Mouse (Mus musculus): ENCODE data around the gene Zfp597. TPM values are rescaled to one million over a fixed set of nuclear protein-coding genes. Genes with fewer than 3 reads are reported as not detected.

Gene Zfp597
- total RNA-seq (2022): 10 to 100 TPM; 26.0 to 29.7 (median 27.4) TPM

GRCm38 (mm10) chr16:3884201-3885064 lies at the start of gene Zfp597, which contains the start of gene Gm20695:
TSS of gene Zfp597 (minus strand) at chr16:3884561.
TSS of gene Gm20695 (plus strand) at chr16:3884648.
- DNase-seq (ENCODE audit: low spot score in 2 of 2): peak; percentile 82 to 94

DNA sequence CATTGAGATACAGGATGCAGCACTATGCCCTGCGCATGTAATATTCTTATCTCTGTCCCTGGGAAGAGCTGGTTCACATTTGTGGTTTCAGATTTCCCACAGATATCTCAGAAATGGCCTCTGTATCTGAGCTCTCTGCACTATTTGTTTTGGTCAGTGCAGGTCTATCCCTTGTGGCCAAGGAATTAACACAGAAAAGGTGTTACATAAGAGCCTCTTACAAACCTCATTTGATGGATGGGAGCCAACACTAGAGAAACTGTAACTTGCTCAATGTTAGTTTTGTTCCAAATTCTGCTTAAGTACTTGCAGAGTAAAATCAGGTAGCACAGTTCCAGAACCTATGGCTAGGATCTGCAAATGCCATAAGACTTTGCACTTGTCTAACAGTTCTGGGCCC lies 49.7 kb upstream of the Zfp597 start:
- no peak for DNase-seq (ENCODE audit: low spot score in 2 of 2)

DNA sequence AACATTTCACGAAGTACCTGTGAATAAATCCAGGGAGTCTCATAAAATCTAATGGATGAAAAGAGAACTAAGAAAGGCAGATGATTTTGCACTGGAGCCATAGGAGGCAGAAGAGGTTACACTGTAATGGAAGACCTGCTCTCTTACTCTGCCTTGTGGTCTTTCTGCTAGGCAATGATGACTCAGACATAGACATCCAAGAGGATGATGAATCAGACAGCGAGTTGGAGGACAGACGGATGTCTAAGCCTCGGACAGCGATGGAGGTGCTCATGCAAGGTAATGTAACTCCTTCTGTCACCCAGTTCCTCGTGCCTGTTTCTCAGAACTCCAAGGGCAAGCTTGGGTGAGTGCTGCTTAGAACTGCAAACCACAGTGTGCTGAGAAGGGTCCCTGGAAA lies 49.2 kb upstream of the Zfp597 start:
- DNase-seq (ENCODE audit: low spot score in 2 of 2): no peak

- no peak for DNase-seq (ENCODE audit: low spot score in 2 of 2)
These were observed 44.8 kb upstream of the Zfp597 start for GRCm38 (mm10) chr16:3929151-3929550.

DNA sequence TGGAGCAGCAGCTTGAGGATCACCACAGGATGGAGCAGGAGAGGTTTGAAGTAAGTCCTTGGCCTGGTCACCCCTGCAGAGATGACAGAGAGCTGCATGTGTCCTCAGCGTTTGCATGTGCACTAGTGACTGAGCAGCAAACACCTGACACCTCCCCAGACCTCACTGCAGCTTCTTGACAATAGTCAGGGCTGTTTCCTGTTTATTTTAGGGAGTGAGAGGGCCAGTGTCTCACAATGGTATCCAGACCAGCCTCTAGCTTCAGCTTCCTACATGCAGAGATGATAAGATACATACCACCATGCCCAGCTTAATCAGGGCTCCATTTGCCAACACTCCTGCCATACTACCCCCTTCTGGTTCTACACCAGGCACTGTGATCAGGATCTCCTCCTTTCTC lies 44.2 kb upstream of the Zfp597 start:
- DNase-seq (ENCODE audit: low spot score in 2 of 2): no peak

GRCm38 (mm10) chr16:3923966-3924365 lies 39.6 kb upstream of the Zfp597 start:
- DNase-seq (ENCODE audit: low spot score in 2 of 2): no peak

DNA sequence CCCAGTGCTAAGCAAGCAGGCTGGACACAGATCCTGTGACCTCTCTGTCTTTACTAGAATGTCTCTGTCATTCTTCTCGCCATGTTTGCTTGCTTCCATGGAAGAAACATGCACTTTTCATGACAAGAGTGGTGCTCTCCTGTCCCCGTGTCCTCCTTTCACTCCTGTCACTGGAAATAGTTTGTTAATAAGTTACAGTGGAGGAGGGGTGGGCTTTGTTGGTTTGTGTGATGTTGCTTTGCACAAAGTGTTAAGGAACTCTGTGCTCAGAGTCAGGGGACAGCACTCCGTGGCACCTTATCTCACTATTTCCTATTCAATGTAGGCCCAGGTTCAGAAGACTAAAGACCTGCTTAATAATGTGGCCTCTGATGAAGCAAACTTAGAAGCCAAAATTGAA lies 39.2 kb upstream of the Zfp597 start:
- DNase-seq (ENCODE audit: low spot score in 2 of 2): no peak

GRCm38 (mm10) chr16:3920756-3921155 lies 36.4 kb upstream of the Zfp597 start:
- DNase-seq (ENCODE audit: low spot score in 2 of 2): no peak

GRCm38 (mm10) chr16:3909118-3909517 lies 24.8 kb upstream of the Zfp597 start:
- no peak for DNase-seq (ENCODE audit: low spot score in 2 of 2)

GRCm38 (mm10) chr16:3908537-3909111 lies 24.3 kb upstream of the Zfp597 start, which contains the start of the genes 1700037C18Rik and Cluap1:
TSS of gene 1700037C18Rik (minus strand) at chr16:3908689.
TSS of gene Cluap1 (plus strand) at chr16:3908801.
- peak; percentile 87 to 94 for DNase-seq (ENCODE audit: low spot score in 2 of 2)

- no peak for DNase-seq (ENCODE audit: low spot score in 2 of 2)
These were observed 23.1 kb upstream of the Zfp597 start for GRCm38 (mm10) chr16:3907471-3907870.

DNA sequence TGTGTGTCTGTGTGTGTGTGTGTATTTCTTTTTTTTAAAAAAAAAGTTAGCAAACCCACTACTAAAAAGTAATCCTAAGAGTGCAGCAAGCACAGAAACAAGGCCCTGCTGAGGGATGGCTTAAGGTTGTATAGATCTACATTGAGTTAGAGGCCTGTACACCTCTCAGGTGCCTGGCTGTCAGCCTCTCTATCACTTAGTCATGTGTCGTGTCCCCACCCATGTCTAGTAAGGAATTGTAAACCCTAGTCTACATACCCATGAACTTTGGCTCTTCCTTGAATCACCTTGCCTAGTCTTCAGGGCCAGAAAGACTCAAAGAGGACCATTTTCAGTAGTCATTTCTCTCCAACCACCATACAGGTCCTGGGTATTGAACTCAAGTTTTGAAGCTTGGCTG lies 12.2 kb upstream of the Zfp597 start:
- no peak for DNase-seq (ENCODE audit: low spot score in 2 of 2)

DNA sequence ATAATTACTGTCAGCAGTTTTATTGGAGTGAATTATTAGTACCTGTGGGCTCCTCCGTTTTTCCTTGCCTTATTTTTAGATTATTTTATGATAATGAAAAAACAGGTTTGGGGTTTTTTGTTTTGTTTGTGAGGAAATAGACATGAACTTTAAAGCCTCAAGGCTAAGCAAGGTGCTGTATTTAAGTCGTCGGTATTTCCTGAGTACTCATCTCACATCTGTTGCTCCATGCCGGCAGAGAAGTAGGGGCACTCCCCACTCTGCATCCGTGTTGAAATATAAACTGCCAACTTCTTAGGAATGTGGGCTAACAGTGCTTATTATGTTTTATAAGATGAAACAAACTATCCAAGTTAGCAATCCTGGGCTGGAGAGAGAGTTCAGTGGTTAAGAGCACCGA lies 11.7 kb upstream of the Zfp597 start:
- no peak for DNase-seq (ENCODE audit: low spot score in 2 of 2)

DNA sequence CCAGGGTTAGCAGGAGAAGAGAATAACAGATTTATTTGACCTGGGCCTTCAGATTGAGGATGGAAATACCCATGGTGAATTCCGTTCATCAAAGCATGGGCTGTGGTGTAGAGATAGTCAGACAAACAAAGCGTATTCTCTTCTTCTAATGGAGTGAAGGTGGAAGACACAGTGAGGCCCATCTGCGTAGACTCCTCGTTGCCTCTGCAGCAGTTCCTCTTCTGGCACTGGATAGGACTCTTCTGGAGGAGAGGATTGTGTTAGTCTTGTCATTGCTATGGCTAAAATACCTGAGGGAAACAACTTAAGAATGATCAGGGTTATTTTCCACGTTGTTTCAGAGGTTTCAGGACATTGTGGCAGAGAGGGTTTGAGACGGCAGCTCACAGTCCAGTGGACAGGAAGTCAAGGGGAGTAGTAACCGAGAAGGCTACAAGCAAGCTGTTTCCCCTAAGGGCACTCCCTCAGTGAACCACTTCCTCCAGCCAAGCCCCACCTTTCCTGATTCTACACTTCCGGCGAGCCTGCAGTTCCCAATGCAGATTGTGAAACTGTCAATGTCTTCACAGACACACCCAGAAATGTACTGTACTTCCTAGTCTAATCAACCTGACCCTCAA lies 10.9 kb upstream of the Zfp597 start:
- no peak for DNase-seq (ENCODE audit: low spot score in 2 of 2)

GRCm38 (mm10) chr16:3893739-3894138 lies 9.4 kb upstream of the Zfp597 start:
- DNase-seq (ENCODE audit: low spot score in 2 of 2): no peak

DNA sequence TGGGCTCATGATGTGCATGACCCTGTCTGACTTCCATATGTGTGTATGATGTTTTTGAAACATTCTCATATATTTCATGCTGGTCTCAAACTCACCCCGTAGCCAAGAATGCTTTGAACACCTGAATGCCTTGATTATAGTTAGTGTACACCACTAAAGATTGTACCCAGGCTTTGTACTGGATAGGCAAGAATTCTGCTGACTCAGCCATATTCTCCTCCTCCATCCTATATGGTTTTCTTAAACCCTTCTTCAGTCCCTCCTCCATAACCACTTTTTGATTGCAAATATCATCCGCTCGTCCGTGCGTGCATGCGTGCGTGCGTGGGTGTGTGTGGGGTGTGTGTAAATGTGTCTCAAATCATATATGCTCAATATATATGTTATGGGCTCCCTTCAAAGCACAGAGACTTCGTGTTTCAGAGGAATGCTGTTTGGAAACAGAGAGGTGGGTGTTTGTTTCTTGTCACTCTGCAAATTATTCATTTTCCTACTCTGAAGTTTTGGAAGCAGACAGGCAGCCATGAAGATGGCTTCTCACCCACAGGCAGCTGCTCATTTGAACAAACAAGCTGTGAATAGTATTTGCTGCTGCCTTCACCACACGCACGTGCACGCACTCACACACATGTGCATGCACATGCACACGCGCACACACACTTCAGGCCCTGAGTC lies 7.4 kb upstream of the Zfp597 start:
- no peak for DNase-seq (ENCODE audit: low spot score in 2 of 2)

DNA sequence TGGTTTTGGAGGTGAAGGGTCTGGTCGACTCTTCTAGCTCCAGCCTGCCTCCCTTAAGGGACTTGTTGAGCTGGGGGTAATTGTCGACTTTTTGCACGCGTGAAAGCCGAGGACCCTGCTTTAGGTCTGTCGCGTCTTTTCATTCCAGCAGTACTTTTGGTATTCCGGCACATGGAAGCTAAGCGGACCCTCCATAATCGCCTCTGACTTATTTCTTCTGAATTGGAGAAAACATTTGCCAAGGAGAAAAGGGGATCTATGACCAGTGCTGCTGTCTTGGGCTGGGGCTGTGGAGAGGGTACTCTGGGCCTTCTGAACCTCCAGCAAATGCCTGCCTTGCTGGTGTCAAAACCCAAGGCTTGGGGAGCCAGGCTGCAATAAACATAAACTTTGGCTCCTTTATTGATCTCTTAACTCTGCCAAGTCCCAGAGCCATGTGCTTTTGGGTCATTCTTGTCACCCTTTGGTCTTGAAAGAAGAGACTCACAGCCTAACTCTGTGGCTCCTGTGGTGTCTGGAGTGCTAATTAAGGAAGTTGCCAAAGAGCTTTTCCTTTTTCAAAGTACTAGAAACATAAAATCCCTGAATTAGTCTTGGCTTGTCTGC lies 807 bp upstream of the Zfp597 start:
- no peak for DNase-seq (ENCODE audit: low spot score in 2 of 2)

- DNase-seq (ENCODE audit: low spot score in 2 of 2): no peak
These were observed 8.0 kb downstream of the Zfp597 start for GRCm38 (mm10) chr16:3876346-3876745.

- DNase-seq (ENCODE audit: low spot score in 2 of 2): peak; percentile 64 to 92
These were observed 11.9 kb downstream of the Zfp597 start, which contains the start of gene Naa60 for GRCm38 (mm10) chr16:3872216-3873047. TSS of gene Naa60 (plus strand) at chr16:3872375.

DNA sequence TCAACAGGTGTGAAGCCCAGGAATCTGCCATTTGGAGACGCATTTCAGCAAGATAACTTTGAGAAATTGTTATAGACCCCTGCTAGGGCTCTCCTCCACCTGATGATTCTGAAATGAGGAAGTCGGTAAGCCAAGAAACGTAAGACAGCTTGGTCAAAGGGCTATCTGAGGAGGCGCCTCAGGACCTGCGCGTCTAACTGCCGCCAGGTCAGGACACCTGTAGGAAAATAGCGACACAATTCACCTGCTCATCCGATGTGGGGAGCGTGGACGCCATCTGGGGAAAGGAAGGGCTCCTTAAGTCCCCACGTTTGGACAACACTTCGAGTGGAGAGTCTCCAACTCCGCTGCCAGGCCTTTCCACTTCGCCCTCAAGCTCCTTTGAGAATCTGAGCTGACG lies 12.5 kb downstream of the Zfp597 start:
- no peak for DNase-seq (ENCODE audit: low spot score in 2 of 2)
